Mouse (Mus musculus): ENCODE data around the gene Pttg1ip. TPM values are rescaled to one million over a fixed set of nuclear protein-coding genes. Genes with fewer than 3 reads are reported as not detected.

Gene Pttg1ip
- polyA plus RNA-seq, 1 experiment from 2014 or later: 198 TPM

GRCm38 (mm10) chr10:77543226-77543625 is 38.3 kb upstream of the Pttg1ip start:
- no peak overlapping the region for H3K4me3 ChIP-seq (ENCODE audit: low read depth, low read length)
- H3K9ac ChIP-seq (replicated peaks; ENCODE audit: low read depth, low read length): no peak overlapping the region
- no peaks in the 10 kb centered on the region for H3K27me3 ChIP-seq (ENCODE audit: control insufficient read depth, insufficient read depth, low read length)
- ATAC-seq (ENCODE audit: insufficient number of reproducible peaks, insufficient read depth, low FRiP score, low read depth): no peak
- no peak overlapping the region for H3K4me2 ChIP-seq (replicated peaks; ENCODE audit: low read depth, low read length)
- 43% methylated on average over 7 of the region's 7 CpGs for WGBS
- H3K27ac ChIP-seq (ENCODE audit: low read length): no peak overlapping the region
- H3K9me3 ChIP-seq (ENCODE audit: control insufficient read depth, low read depth, low read length): no peaks in the 10 kb centered on the region
- H3K36me3 ChIP-seq (ENCODE audit: control insufficient read depth, insufficient read depth, low read length): no peaks in the 10 kb centered on the region
- H3K4me1 ChIP-seq (ENCODE audit: control insufficient read depth, insufficient read depth, low read length): no peaks in the 10 kb centered on the region

- Histone ChIP-seq H3K4me1 (ENCODE audit: control insufficient read depth, insufficient read depth, low read length) (no peaks in the 10 kb centered on the region), H3K27ac (ENCODE audit: low read length) (no peak overlapping the region), H3K4me3 (ENCODE audit: low read depth, low read length) (no peak overlapping the region), H3K9ac (replicated peaks; ENCODE audit: low read depth, low read length) (no peak overlapping the region), H3K4me2 (replicated peaks; ENCODE audit: low read depth, low read length) (no peak overlapping the region), H3K36me3 (ENCODE audit: control insufficient read depth, insufficient read depth, low read length) (no peaks in the 10 kb centered on the region), H3K27me3 (ENCODE audit: control insufficient read depth, insufficient read depth, low read length) (no peaks in the 10 kb centered on the region), H3K9me3 (ENCODE audit: control insufficient read depth, low read depth, low read length) (no peaks in the 10 kb centered on the region)
- ATAC-seq (ENCODE audit: insufficient number of reproducible peaks, insufficient read depth, low FRiP score, low read depth): no peak
- WGBS: 82% methylated on average over 5 of the region's 5 CpGs
These were observed 36.6 kb upstream of the Pttg1ip start for GRCm38 (mm10) chr10:77544916-77545315.

- 75% methylated on average over 10 of the region's 10 CpGs for WGBS
- Histone ChIP-seq H3K4me1 (ENCODE audit: control insufficient read depth, insufficient read depth, low read length) (no peaks in the 10 kb centered on the region), H3K9me3 (ENCODE audit: control insufficient read depth, low read depth, low read length) (no peaks in the 10 kb centered on the region)
These were observed 32.9 kb upstream of the Pttg1ip start for GRCm38 (mm10) chr10:77548576-77548975.

GRCm38 (mm10) chr10:77550874-77551273 is 30.6 kb upstream of the Pttg1ip start:
- no peak overlapping the region for H3K4me2 ChIP-seq (replicated peaks; ENCODE audit: low read depth, low read length)
- H3K4me1 ChIP-seq (ENCODE audit: control insufficient read depth, insufficient read depth, low read length): no peaks in the 10 kb centered on the region
- no peak for ATAC-seq (ENCODE audit: insufficient number of reproducible peaks, insufficient read depth, low FRiP score, low read depth)
- no peak overlapping the region for H3K4me3 ChIP-seq (ENCODE audit: low read depth, low read length)
- no peaks in the 10 kb centered on the region for H3K27me3 ChIP-seq (ENCODE audit: control insufficient read depth, insufficient read depth, low read length)
- no peak overlapping the region for H3K27ac ChIP-seq (ENCODE audit: low read length)
- WGBS: 65% methylated on average over 11 of the region's 11 CpGs
- H3K9me3 ChIP-seq (ENCODE audit: control insufficient read depth, low read depth, low read length): no peaks in the 10 kb centered on the region
- no peaks in the 10 kb centered on the region for H3K36me3 ChIP-seq (ENCODE audit: control insufficient read depth, insufficient read depth, low read length)
- no peak overlapping the region for H3K9ac ChIP-seq (replicated peaks; ENCODE audit: low read depth, low read length)

More at GRCm38 (mm10) chr10:77548576-77548975, 32.9 kb upstream of the Pttg1ip start:
- Histone ChIP-seq H3K4me3 (ENCODE audit: low read depth, low read length) (no peak overlapping the region), H3K4me2 (replicated peaks; ENCODE audit: low read depth, low read length) (no peak overlapping the region), H3K9ac (replicated peaks; ENCODE audit: low read depth, low read length) (no peak overlapping the region), H3K27me3 (ENCODE audit: control insufficient read depth, insufficient read depth, low read length) (no peaks in the 10 kb centered on the region), H3K36me3 (ENCODE audit: control insufficient read depth, insufficient read depth, low read length) (no peaks in the 10 kb centered on the region), H3K27ac (ENCODE audit: low read length) (no peak overlapping the region)
- ATAC-seq (ENCODE audit: insufficient number of reproducible peaks, insufficient read depth, low FRiP score, low read depth): no peak

- H3K27ac ChIP-seq (ENCODE audit: low read length): no peak overlapping the region
- 80% methylated on average over 5 of the region's 5 CpGs for WGBS
- ATAC-seq (ENCODE audit: insufficient number of reproducible peaks, insufficient read depth, low FRiP score, low read depth): no peak
- no peak overlapping the region for H3K9ac ChIP-seq (replicated peaks; ENCODE audit: low read depth, low read length)
- no peaks in the 10 kb centered on the region for H3K27me3 ChIP-seq (ENCODE audit: control insufficient read depth, insufficient read depth, low read length)
- no peak overlapping the region for H3K4me2 ChIP-seq (replicated peaks; ENCODE audit: low read depth, low read length)
- no peaks in the 10 kb centered on the region for H3K4me1 ChIP-seq (ENCODE audit: control insufficient read depth, insufficient read depth, low read length)
- H3K36me3 ChIP-seq (ENCODE audit: control insufficient read depth, insufficient read depth, low read length): no peaks in the 10 kb centered on the region
- H3K4me3 ChIP-seq (ENCODE audit: low read depth, low read length): no peak overlapping the region
- no peaks in the 10 kb centered on the region for H3K9me3 ChIP-seq (ENCODE audit: control insufficient read depth, low read depth, low read length)
These were observed 29.4 kb upstream of the Pttg1ip start for GRCm38 (mm10) chr10:77552162-77552561.

GRCm38 (mm10) chr10:77553285-77553684 is 28.2 kb upstream of the Pttg1ip start:
- H3K4me3 ChIP-seq (ENCODE audit: low read depth, low read length): no peak overlapping the region
- no peaks in the 10 kb centered on the region for H3K27me3 ChIP-seq (ENCODE audit: control insufficient read depth, insufficient read depth, low read length)
- no peaks in the 10 kb centered on the region for H3K9me3 ChIP-seq (ENCODE audit: control insufficient read depth, low read depth, low read length)
- no peak overlapping the region for H3K27ac ChIP-seq (ENCODE audit: low read length)
- H3K4me2 ChIP-seq (replicated peaks; ENCODE audit: low read depth, low read length): no peak overlapping the region
- H3K4me1 ChIP-seq (ENCODE audit: control insufficient read depth, insufficient read depth, low read length): no peaks in the 10 kb centered on the region
- whole genome bisulfite sequencing: 71% methylated on average over 4 of the region's 4 CpGs
- H3K9ac ChIP-seq (replicated peaks; ENCODE audit: low read depth, low read length): no peak overlapping the region
- H3K36me3 ChIP-seq (ENCODE audit: control insufficient read depth, insufficient read depth, low read length): no peaks in the 10 kb centered on the region
- no peak for ATAC-seq (ENCODE audit: insufficient number of reproducible peaks, insufficient read depth, low FRiP score, low read depth)

GRCm38 (mm10) chr10:77554918-77555317 is 26.6 kb upstream of the Pttg1ip start:
- WGBS: 89% methylated on average over 4 of the region's 4 CpGs
- H3K9me3 ChIP-seq (ENCODE audit: control insufficient read depth, low read depth, low read length): no peaks in the 10 kb centered on the region
- H3K9ac ChIP-seq (replicated peaks; ENCODE audit: low read depth, low read length): no peak overlapping the region

GRCm38 (mm10) chr10:77556631-77557030 is 24.9 kb upstream of the Pttg1ip start:
- H3K4me3 ChIP-seq (ENCODE audit: low read depth, low read length): no peak overlapping the region
- no peaks in the 10 kb centered on the region for H3K9me3 ChIP-seq (ENCODE audit: control insufficient read depth, low read depth, low read length)
- H3K27me3 ChIP-seq (ENCODE audit: control insufficient read depth, insufficient read depth, low read length): no peaks in the 10 kb centered on the region
- no peaks in the 10 kb centered on the region for H3K36me3 ChIP-seq (ENCODE audit: control insufficient read depth, insufficient read depth, low read length)
- no peak overlapping the region for H3K4me2 ChIP-seq (replicated peaks; ENCODE audit: low read depth, low read length)
- H3K9ac ChIP-seq (replicated peaks; ENCODE audit: low read depth, low read length): no peak overlapping the region
- H3K4me1 ChIP-seq (ENCODE audit: control insufficient read depth, insufficient read depth, low read length): no peaks in the 10 kb centered on the region
- no peak overlapping the region for H3K27ac ChIP-seq (ENCODE audit: low read length)
- ATAC-seq (ENCODE audit: insufficient number of reproducible peaks, insufficient read depth, low FRiP score, low read depth): no peak
- 90% methylated on average over 7 of the region's 7 CpGs for WGBS

More at GRCm38 (mm10) chr10:77554918-77555317, 26.6 kb upstream of the Pttg1ip start:
- Histone ChIP-seq H3K36me3 (ENCODE audit: control insufficient read depth, insufficient read depth, low read length) (no peaks in the 10 kb centered on the region), H3K4me1 (ENCODE audit: control insufficient read depth, insufficient read depth, low read length) (no peaks in the 10 kb centered on the region), H3K27me3 (ENCODE audit: control insufficient read depth, insufficient read depth, low read length) (no peaks in the 10 kb centered on the region), H3K4me2 (replicated peaks; ENCODE audit: low read depth, low read length) (no peak overlapping the region), H3K27ac (ENCODE audit: low read length) (no peak overlapping the region), H3K4me3 (ENCODE audit: low read depth, low read length) (no peak overlapping the region)
- no peak for ATAC-seq (ENCODE audit: insufficient number of reproducible peaks, insufficient read depth, low FRiP score, low read depth)

GRCm38 (mm10) chr10:77557641-77558040 is 23.9 kb upstream of the Pttg1ip start:
- Histone ChIP-seq H3K27ac (ENCODE audit: low read length) (no peak overlapping the region), H3K9ac (replicated peaks; ENCODE audit: low read depth, low read length) (no peak overlapping the region), H3K4me2 (replicated peaks; ENCODE audit: low read depth, low read length) (no peak overlapping the region), H3K36me3 (ENCODE audit: control insufficient read depth, insufficient read depth, low read length) (no peaks in the 10 kb centered on the region), H3K27me3 (ENCODE audit: control insufficient read depth, insufficient read depth, low read length) (no peaks in the 10 kb centered on the region), H3K4me1 (ENCODE audit: control insufficient read depth, insufficient read depth, low read length) (no peaks in the 10 kb centered on the region), H3K9me3 (ENCODE audit: control insufficient read depth, low read depth, low read length) (no peaks in the 10 kb centered on the region), H3K4me3 (ENCODE audit: low read depth, low read length) (no peak overlapping the region)
- no peak for ATAC-seq (ENCODE audit: insufficient number of reproducible peaks, insufficient read depth, low FRiP score, low read depth)
- 88% methylated on average over 4 of the region's 4 CpGs for WGBS
